Mouse (Mus musculus) subcutaneous adipose tissue, adult 2 months (tissue): ENCODE data around the gene Macc1. TPM values are rescaled to one million over a fixed set of nuclear protein-coding genes. Genes with fewer than 3 reads are reported as not detected.

Source experiments
- polyA plus RNA-seq: library from polyadenylated mRNA; depleted of rRNA; stranded (reverse); fragments of >200 nt; gene quantifications from 2 replicates; pipeline ENCODE4 v1.2.3, GENCODE M21; 2012; ENCODE audit warnings: low replicate concordance; rRNA removed

Gene Macc1
- polyA plus RNA-seq: 0.77 TPM in 1 of 2 replicates, not detected in the other

DNA sequence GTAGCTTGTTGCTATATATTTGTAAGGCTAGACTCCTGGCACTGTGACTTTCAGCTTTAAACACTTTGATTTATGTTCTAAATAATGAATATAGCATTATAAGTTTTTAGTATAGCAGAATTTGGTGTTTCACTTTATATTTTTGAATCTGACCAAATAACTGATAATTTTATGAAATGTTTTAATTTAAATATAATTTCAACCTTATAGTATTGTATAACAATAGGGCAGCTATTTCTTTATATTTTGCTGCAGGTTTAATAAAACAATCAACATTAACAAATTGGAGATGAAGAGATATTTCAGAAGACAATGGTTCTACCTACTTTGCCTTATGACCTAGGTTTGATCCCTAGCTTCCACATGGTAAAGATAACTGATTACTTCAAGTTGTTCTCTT lies at the start of gene Macc1:
Macc1 (plus strand) TSS at position 301 of the 400 bp plus-strand sequence.

Other genes with a start within 250 kb of the Macc1 start
- gene Itgb8, start 75.5 kb upstream of the Macc1 start, polyA plus RNA-seq: 0.14 and 2.4 TPM in 2 replicates